Mouse (Mus musculus): ENCODE results near the gene Rap1gap. TPM values are rescaled to one million over a fixed set of nuclear protein-coding genes. Genes with fewer than 3 reads are reported as not detected.
A peak's percentile ranks its signal among the peaks of the same experiment; 100 is the strongest.

Gene Rap1gap
- polyA plus RNA-seq, 1 experiment from 2014 or later: 15.6 TPM

- H3K27me3 ChIP-seq (ENCODE audit: insufficient read depth, low read length): no peaks in the 10 kb centered on the region
- H3K9ac ChIP-seq (replicated peaks): no peak overlapping the region
- TF ChIP-seq CTCF (IDR thresholded peaks at IDR 0.05; ENCODE audit: low read depth) (no peak), EP300 (IDR thresholded peaks at IDR 0.05; ENCODE audit: low read depth) (no peak)
- ATAC-seq (peak; percentile 28; the same call in 1 of the 2 replicates), DNase-seq (peak; percentile 53)
- 26% methylated on average over 5 of the region's 5 CpGs for WGBS (ENCODE audit: insufficient replicate concordance)
- H3K27ac ChIP-seq (ENCODE audit: low read depth): peak overlapping the region; percentile 61
- no peaks in the 10 kb centered on the region for H3K9me3 ChIP-seq (ENCODE audit: low read length)
- no peak overlapping the region for H3K4me2 ChIP-seq (ENCODE audit: low read depth, low read length)
- peaks cover 17% of the 10 kb centered on the region for H3K4me1 ChIP-seq (ENCODE audit: insufficient read depth)
- no peak overlapping the region for H3K4me3 ChIP-seq (ENCODE audit: low read depth, low read length)
- H3K36me3 ChIP-seq (replicated peaks; ENCODE audit: insufficient read depth, low read length): no peaks in the 10 kb centered on the region
These were observed 101.8 kb downstream of the Rap1gap start for GRCm38 (mm10) chr4:137766365-137766764.

GRCm38 (mm10) chr4:137768381-137768780 is 103.9 kb downstream of the Rap1gap start:
- peaks cover 28% of the 10 kb centered on the region for H3K4me1 ChIP-seq (ENCODE audit: insufficient read depth)
- H3K36me3 ChIP-seq (replicated peaks; ENCODE audit: insufficient read depth, low read length): no peaks in the 10 kb centered on the region
- no peak for DNase-seq
- no peak overlapping the region for H3K4me2 ChIP-seq (ENCODE audit: low read depth, low read length)
- no peaks in the 10 kb centered on the region for H3K27me3 ChIP-seq (ENCODE audit: insufficient read depth, low read length)
- TF ChIP-seq CTCF (IDR thresholded peaks at IDR 0.05; ENCODE audit: low read depth): no peak
- no peak for TF ChIP-seq EP300 (IDR thresholded peaks at IDR 0.05; ENCODE audit: low read depth)
- H3K9me3 ChIP-seq (ENCODE audit: low read length): no peaks in the 10 kb centered on the region
- H3K4me3 ChIP-seq (ENCODE audit: low read depth, low read length): no peak overlapping the region
- 83% methylated on average over 5 of the region's 5 CpGs for WGBS (ENCODE audit: insufficient replicate concordance)
- ATAC-seq: no peak
- H3K27ac ChIP-seq (ENCODE audit: low read depth): no peak overlapping the region
- no peak overlapping the region for H3K9ac ChIP-seq (replicated peaks)

- no peak overlapping the region for H3K27ac ChIP-seq (ENCODE audit: low read depth)
- H3K27me3 ChIP-seq (ENCODE audit: insufficient read depth, low read length): no peaks in the 10 kb centered on the region
- TF ChIP-seq EP300 (IDR thresholded peaks at IDR 0.05; ENCODE audit: low read depth) (no peak), CTCF (IDR thresholded peaks at IDR 0.05; ENCODE audit: low read depth) (no peak)
- no peak overlapping the region for H3K4me2 ChIP-seq (ENCODE audit: low read depth, low read length)
- H3K9ac ChIP-seq (replicated peaks): no peak overlapping the region
- no peak overlapping the region for H3K4me3 ChIP-seq (ENCODE audit: low read depth, low read length)
- H3K4me1 ChIP-seq (ENCODE audit: insufficient read depth): peaks cover 31% of the 10 kb centered on the region
- DNase-seq: no peak
- H3K36me3 ChIP-seq (replicated peaks; ENCODE audit: insufficient read depth, low read length): no peaks in the 10 kb centered on the region
- WGBS (ENCODE audit: insufficient replicate concordance): 78% methylated on average over 6 of the region's 6 CpGs
- ATAC-seq: no peak
- H3K9me3 ChIP-seq (ENCODE audit: low read length): no peaks in the 10 kb centered on the region
These were observed 104.3 kb downstream of the Rap1gap start for GRCm38 (mm10) chr4:137768831-137769230.

GRCm38 (mm10) chr4:137769635-137770034 is 105.1 kb downstream of the Rap1gap start:
- WGBS (ENCODE audit: insufficient replicate concordance): 51% methylated on average over 7 of the region's 7 CpGs
- Histone ChIP-seq H3K27me3 (ENCODE audit: insufficient read depth, low read length) (no peaks in the 10 kb centered on the region), H3K27ac (ENCODE audit: low read depth) (no peak overlapping the region), H3K9me3 (ENCODE audit: low read length) (no peaks in the 10 kb centered on the region), H3K4me3 (ENCODE audit: low read depth, low read length) (no peak overlapping the region), H3K9ac (replicated peaks) (no peak overlapping the region), H3K4me1 (ENCODE audit: insufficient read depth) (peaks cover 38% of the 10 kb centered on the region), H3K36me3 (replicated peaks; ENCODE audit: insufficient read depth, low read length) (no peaks in the 10 kb centered on the region), H3K4me2 (ENCODE audit: low read depth, low read length) (no peak overlapping the region)
- ATAC-seq (no peak), DNase-seq (no peak)
- TF ChIP-seq CTCF (IDR thresholded peaks at IDR 0.05; ENCODE audit: low read depth): no peak
- TF ChIP-seq EP300 (IDR thresholded peaks at IDR 0.05; ENCODE audit: low read depth): no peak

- no peak overlapping the region for H3K4me3 ChIP-seq (ENCODE audit: low read depth, low read length)
- no peak overlapping the region for H3K27ac ChIP-seq (ENCODE audit: low read depth)
- no peaks in the 10 kb centered on the region for H3K9me3 ChIP-seq (ENCODE audit: low read length)
- ATAC-seq (no peak), DNase-seq (no peak)
- TF ChIP-seq CTCF (IDR thresholded peaks at IDR 0.05; ENCODE audit: low read depth) (no peak), EP300 (IDR thresholded peaks at IDR 0.05; ENCODE audit: low read depth) (no peak)
- WGBS (ENCODE audit: insufficient replicate concordance): 75% methylated on average over 14 of the region's 14 CpGs
- peaks cover 31% of the 10 kb centered on the region for H3K4me1 ChIP-seq (ENCODE audit: insufficient read depth)
- H3K36me3 ChIP-seq (replicated peaks; ENCODE audit: insufficient read depth, low read length): no peaks in the 10 kb centered on the region
- no peak overlapping the region for H3K9ac ChIP-seq (replicated peaks)
- no peak overlapping the region for H3K4me2 ChIP-seq (ENCODE audit: low read depth, low read length)
- no peaks in the 10 kb centered on the region for H3K27me3 ChIP-seq (ENCODE audit: insufficient read depth, low read length)
These were observed 106.5 kb downstream of the Rap1gap start for GRCm38 (mm10) chr4:137770901-137771612.

- no peak overlapping the region for H3K4me3 ChIP-seq (ENCODE audit: low read depth, low read length)
- ATAC-seq: no peak
- WGBS (ENCODE audit: insufficient replicate concordance): 52% methylated on average over 3 of the region's 3 CpGs
- H3K4me2 ChIP-seq (ENCODE audit: low read depth, low read length): no peak overlapping the region
- H3K9me3 ChIP-seq (ENCODE audit: low read length): no peaks in the 10 kb centered on the region
- H3K36me3 ChIP-seq (replicated peaks; ENCODE audit: insufficient read depth, low read length): no peaks in the 10 kb centered on the region
- TF ChIP-seq CTCF (IDR thresholded peaks at IDR 0.05; ENCODE audit: low read depth) (no peak), EP300 (IDR thresholded peaks at IDR 0.05; ENCODE audit: low read depth) (no peak)
- H3K9ac ChIP-seq (replicated peaks): no peak overlapping the region
- H3K27me3 ChIP-seq (ENCODE audit: insufficient read depth, low read length): no peaks in the 10 kb centered on the region
- DNase-seq: no peak
- peaks cover 25% of the 10 kb centered on the region for H3K4me1 ChIP-seq (ENCODE audit: insufficient read depth)
- H3K27ac ChIP-seq (ENCODE audit: low read depth): peak overlapping the region; percentile 90
These were observed 107.2 kb downstream of the Rap1gap start for GRCm38 (mm10) chr4:137771749-137772148.
